Mouse (Mus musculus) adrenal gland, postnatal 25 days (tissue): Measurements from ENCODE around the gene Theg. TPM values are rescaled to one million over a fixed set of nuclear protein-coding genes. Genes with fewer than 3 reads are reported as not detected.
A peak's percentile ranks its signal among the peaks of the same experiment; 100 is the strongest.

Experiments used
- DNase-seq: peaks from one replicate; pipeline ENCODE4 v3.0.0; 2021; ENCODE audit warnings: mixed read lengths
- microRNA-seq, 2 experiments: library from miRNA; unstranded; fragments of <30 nt; microRNA quantifications; one replicate each; pipeline ENCODE4 v1.2.0; 2021
- total RNA-seq: library from RNA; stranded (reverse); gene quantifications from 2 replicates; pipeline ENCODE4 v1.2.3, GENCODE M21; 2021

The Theg gene
- total RNA-seq, 1 experiment from 2014 or later, result not detected

GRCm38 (mm10) chr10:79535431-79535830 is 51.7 kb downstream of the Theg start:
- no peak for DNase-seq

- DNase-seq, result no peak
These were observed 52.7 kb downstream of the Theg start for GRCm38 (mm10) chr10:79534426-79534825.

- DNase-seq, result peak; percentile 87
These were observed 53.8 kb downstream of the Theg start, which contains the start of gene Plpp2 for GRCm38 (mm10) chr10:79533126-79533911. Plpp2 (minus strand) TSS chr10:79533796.

GRCm38 (mm10) chr10:79532678-79533077 is 54.5 kb downstream of the Theg start:
- DNase-seq, result no peak

GRCm38 (mm10) chr10:79531593-79531992 is 55.5 kb downstream of the Theg start:
- DNase-seq, result no peak

GRCm38 (mm10) chr10:79530721-79531120 is 56.4 kb downstream of the Theg start:
- no peak for DNase-seq

- DNase-seq, result no peak
These were observed 56.9 kb downstream of the Theg start for GRCm38 (mm10) chr10:79530241-79530640.

GRCm38 (mm10) chr10:79528081-79528480 is 59.0 kb downstream of the Theg start:
- DNase-seq, result no peak

- DNase-seq, result no peak
These were observed 59.7 kb downstream of the Theg start for GRCm38 (mm10) chr10:79527453-79527845.

GRCm38 (mm10) chr10:79526661-79527452 is 60.3 kb downstream of the Theg start:
- DNase-seq, result no peak

Small RNAs within 50 kb of the gene (microRNA-seq; reads per million reads assigned to microRNA genes)
- gene Mir6909, result 0.34 to 0.36 reads per million in 2 experiments

Other genes starting within 250 kb of the Theg start
- gene Vmn2r82, start 230.8 kb downstream of the Theg start, total RNA-seq, result not detected in 2 replicates
- not detected in 2 replicates for gene Vmn2r83, start 118.6 kb downstream of the Theg start, total RNA-seq
- gene Plpp2, start 53.5 kb downstream of the Theg start, total RNA-seq, result 28.3 and 32.1 TPM in 2 replicates
- gene Mier2, start 32.1 kb downstream of the Theg start, total RNA-seq, result 33.6 and 46.1 TPM in 2 replicates
- 0.09 TPM in 1 of 2 replicates, not detected in the other for gene C2cd4c, start 26.7 kb upstream of the Theg start, total RNA-seq
- gene Shc2, start 50.6 kb upstream of the Theg start, total RNA-seq, result 3.5 and 4.4 TPM in 2 replicates
- not detected in 2 replicates for gene Odf3l2, start 58.4 kb upstream of the Theg start, total RNA-seq
- not detected in 2 replicates for gene Madcam1, start 77.2 kb upstream of the Theg start, total RNA-seq
- gene Tpgs1, start 82.0 kb upstream of the Theg start, total RNA-seq, result 35.0 and 36.5 TPM in 2 replicates
- 78.6 and 89.8 TPM in 2 replicates for gene Cdc34, start 94.9 kb upstream of the Theg start, total RNA-seq
- gene Gzmm, start 101.7 kb upstream of the Theg start, total RNA-seq, result 1.2 and 1.6 TPM in 2 replicates
- 522 and 531 TPM in 2 replicates for gene Bsg, start 117.2 kb upstream of the Theg start, total RNA-seq
- gene Hcn2, start 129.3 kb upstream of the Theg start, total RNA-seq, result 5.4 and 7.7 TPM in 2 replicates
- gene Polrmt, start 159.2 kb upstream of the Theg start, total RNA-seq, result 70.4 and 74.1 TPM in 2 replicates
- not detected in 2 replicates for gene Fgf22, start 167.7 kb upstream of the Theg start, total RNA-seq
- gene Rnf126, start 179.6 kb upstream of the Theg start, total RNA-seq, result 59.5 and 63.8 TPM in 2 replicates
- 8.5 and 10.6 TPM in 2 replicates for gene Fstl3, start 189.9 kb upstream of the Theg start, total RNA-seq
- gene Prss57, start 203.6 kb upstream of the Theg start, total RNA-seq, result not detected in 2 replicates
- gene Palm, start 206.2 kb upstream of the Theg start, total RNA-seq, result 57.1 and 99.3 TPM in 2 replicates
- gene Misp, start 233.7 kb upstream of the Theg start, total RNA-seq, result 0.64 and 1.00 TPM in 2 replicates